Comparison of ENCODE assay signal across 12 mouse cellular contexts in the genomic region with DNA sequence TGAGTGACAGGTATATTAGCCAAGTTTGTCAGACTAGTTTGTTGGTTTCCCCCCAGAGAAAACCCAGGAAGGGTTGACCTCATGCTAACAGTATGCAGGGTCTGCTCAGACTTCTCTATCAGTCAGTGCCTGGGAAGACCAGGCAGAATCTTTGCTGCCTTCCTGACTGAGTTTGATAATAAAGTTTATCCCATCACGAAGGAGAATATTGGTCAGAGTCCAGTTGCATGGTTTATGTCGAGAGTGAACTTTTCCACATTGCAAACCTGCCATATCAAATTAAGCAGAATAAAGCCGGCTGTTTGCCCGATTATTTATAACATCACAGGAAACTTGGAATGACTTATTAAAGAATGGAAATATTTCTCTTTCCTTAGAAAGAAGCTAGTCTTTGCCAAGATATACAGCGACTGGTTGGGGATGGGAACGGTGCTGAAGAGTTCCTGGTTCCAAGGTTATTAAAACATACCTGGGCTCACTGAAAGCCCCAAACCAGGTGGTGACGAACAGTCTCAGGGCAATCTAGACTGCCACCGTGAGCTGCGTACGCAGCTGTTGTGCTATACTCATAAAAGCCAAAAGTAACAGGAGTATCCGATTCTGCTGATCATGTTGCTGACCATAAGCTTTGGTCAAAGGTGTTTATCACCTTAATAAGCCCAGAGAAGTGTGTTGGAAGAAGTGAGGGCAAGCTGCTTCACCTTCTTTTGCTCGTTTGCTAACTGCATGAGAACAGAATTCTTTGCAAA.
DNase-seq lines count a peak whose midpoint lies in the region; ATAC-seq and TF ChIP-seq lines count a peak whose summit lies in the region.
"Had no signal": no experiment of that assay in that cellular context is flagged by ENCODE, and none has a peak within 500 bp of the region (broad histone marks: within the 10 kb centered on the region; RNA-seq: fewer than 3 reads in every experiment).

No protein-coding gene starts in this region.

- ATAC-seq in intestine, embryonic 14.5 days (replicated peaks; ENCODE audit: low FRiP score, low TSS enrichment, low read depth) = peak; percentile 55; the same call in 1 of the 2 replicates
- no peak for ATAC-seq in intestine, postnatal 0 days
- ATAC-seq in stomach, embryonic 14.5 days (ENCODE audit: insufficient number of reproducible peaks, insufficient read depth, low FRiP score, low read depth) = peak; percentile 56; the same call in 1 of the 2 replicates
- ATAC-seq in stomach, postnatal 0 days (ENCODE audit: low FRiP score, low TSS enrichment) = no peak
- ATAC-seq: forebrain, embryonic 14.5 days; inflammation-experienced regulatory T-cells, adult 6 months had no signal

- H3K4me3 ChIP-seq in intestine, embryonic 14.5 days (ENCODE audit: low read depth, low read length) = no peak overlapping the region
- H3K4me3 ChIP-seq in intestine, postnatal 0 days (ENCODE audit: low read depth, low read length) = no peak overlapping the region
- no peak overlapping the region for H3K4me3 ChIP-seq in stomach, embryonic 14.5 days (ENCODE audit: low read depth, low read length)
- H3K4me3 ChIP-seq in stomach, postnatal 0 days (ENCODE audit: low read depth, low read length) = no peak overlapping the region
- H3K4me3 ChIP-seq: megakaryocyte, embryonic 14.5 days had no signal

- H3K9ac ChIP-seq in intestine, embryonic 14.5 days (ENCODE audit: low read length) = no peak overlapping the region
- no peak overlapping the region for H3K9ac ChIP-seq in intestine, postnatal 0 days (ENCODE audit: low read depth, low read length)
- H3K9ac ChIP-seq in stomach, embryonic 14.5 days (replicated peaks; ENCODE audit: low read depth, low read length) = no peak overlapping the region
- no peak overlapping the region for H3K9ac ChIP-seq in stomach, postnatal 0 days (ENCODE audit: low read length)

- H3K27ac ChIP-seq in intestine, embryonic 14.5 days (ENCODE audit: low read depth) = peak overlapping the region; percentile 47; the same call in 1 of the 2 replicates
- H3K27ac ChIP-seq in intestine, postnatal 0 days (ENCODE audit: low read depth, low read length) = no peak overlapping the region
- peak overlapping the region; percentile 74 for H3K27ac ChIP-seq in stomach, embryonic 14.5 days (ENCODE audit: low read length)
- no peak overlapping the region for H3K27ac ChIP-seq in stomach, postnatal 0 days (replicated peaks)

- TF ChIP-seq CTCF in intestine, postnatal 0 days (IDR thresholded peaks at IDR 0.05; ENCODE audit: low read depth) = no peak
- TF ChIP-seq CTCF in stomach, postnatal 0 days (IDR thresholded peaks at IDR 0.05; ENCODE audit: low read depth) = no peak

- H3K36me3 ChIP-seq in intestine, embryonic 14.5 days (ENCODE audit: control insufficient read depth, insufficient read depth, low read length) = no peaks in the 10 kb centered on the region
- H3K36me3 ChIP-seq in intestine, postnatal 0 days (ENCODE audit: control insufficient read depth, insufficient read depth) = no peaks in the 10 kb centered on the region
- H3K36me3 ChIP-seq in stomach, embryonic 14.5 days (ENCODE audit: control insufficient read depth, insufficient read depth, low read length) = no peaks in the 10 kb centered on the region
- H3K36me3 ChIP-seq in stomach, postnatal 0 days (ENCODE audit: control insufficient read depth, insufficient read depth, low read length) = no peaks in the 10 kb centered on the region

- no peaks in the 10 kb centered on the region for H3K9me3 ChIP-seq in intestine, embryonic 14.5 days (ENCODE audit: control insufficient read depth, low read length)
- H3K9me3 ChIP-seq in intestine, postnatal 0 days (ENCODE audit: control insufficient read depth) = no peaks in the 10 kb centered on the region
- H3K9me3 ChIP-seq in stomach, embryonic 14.5 days (ENCODE audit: control insufficient read depth, low read depth, low read length) = no peaks in the 10 kb centered on the region
- H3K9me3 ChIP-seq in stomach, postnatal 0 days (ENCODE audit: control insufficient read depth, low read length) = no peaks in the 10 kb centered on the region
- H3K9me3 ChIP-seq: megakaryocyte, embryonic 14.5 days had no signal

- no peaks in the 10 kb centered on the region for H3K27me3 ChIP-seq in intestine, embryonic 14.5 days (replicated peaks; ENCODE audit: control insufficient read depth, insufficient read depth, low read length)
- no peaks in the 10 kb centered on the region for H3K27me3 ChIP-seq in intestine, postnatal 0 days (replicated peaks; ENCODE audit: control insufficient read depth, insufficient read depth, low read length)
- H3K27me3 ChIP-seq in stomach, embryonic 14.5 days (ENCODE audit: control insufficient read depth, insufficient read depth, low read length) = no peaks in the 10 kb centered on the region
- no peaks in the 10 kb centered on the region for H3K27me3 ChIP-seq in stomach, postnatal 0 days (ENCODE audit: control insufficient read depth, insufficient read depth, low read length)
- H3K27me3 ChIP-seq: megakaryocyte, embryonic 14.5 days had no signal

- 0 out of 2 replicates have a peak, but pooled peaks cover 8% of the 10 kb centered on the region for H3K4me1 ChIP-seq in intestine, embryonic 14.5 days (replicated peaks; ENCODE audit: control insufficient read depth, insufficient read depth, low read length)
- no peaks in the 10 kb centered on the region for H3K4me1 ChIP-seq in intestine, postnatal 0 days (replicated peaks; ENCODE audit: control insufficient read depth, insufficient read depth, low read length)
- H3K4me1 ChIP-seq in stomach, embryonic 14.5 days (ENCODE audit: control insufficient read depth, insufficient read depth, low read length) = no peaks in the 10 kb centered on the region
- no peaks in the 10 kb centered on the region for H3K4me1 ChIP-seq in stomach, postnatal 0 days (replicated peaks; ENCODE audit: control insufficient read depth, insufficient read depth)
- H3K4me1 ChIP-seq: megakaryocyte, embryonic 14.5 days had no signal

- peak; percentile 3 for DNase-seq in adrenal gland, postnatal 10 days
- no peak for DNase-seq in adrenal gland, adult 8-10 months
- DNase-seq in intestine, embryonic 14.5 days (ENCODE audit: low spot score) = peak; percentile 51
- DNase-seq in stomach, postnatal 0 days (ENCODE audit: low spot score) = no peak
- no peak for DNase-seq in layer of hippocampus, postnatal 36 days
- no peak for DNase-seq in right cerebral cortex, postnatal 25 days
- DNase-seq: cerebellum, adult 11 months had no signal

- no peak overlapping the region for H3K4me2 ChIP-seq in intestine, embryonic 14.5 days (ENCODE audit: low read length)
- no peak overlapping the region for H3K4me2 ChIP-seq in intestine, postnatal 0 days (replicated peaks; ENCODE audit: low read depth)
- H3K4me2 ChIP-seq in stomach, embryonic 14.5 days (replicated peaks; ENCODE audit: low read depth, low read length) = no peak overlapping the region; the same call in 1 of the 2 replicates
- H3K4me2 ChIP-seq in stomach, postnatal 0 days (replicated peaks; ENCODE audit: low read depth) = no peak overlapping the region

- WGBS in intestine, embryonic 14.5 days = 50% methylated on average over 12 of the region's 12 CpGs
- WGBS in intestine, postnatal 0 days = 58% methylated on average over 12 of the region's 12 CpGs
- WGBS in stomach, embryonic 14.5 days = 45% methylated on average over 12 of the region's 12 CpGs
- WGBS in stomach, postnatal 0 days = 43% methylated on average over 12 of the region's 12 CpGs

- no peak for TF ChIP-seq EP300 in stomach, postnatal 0 days (optimal IDR thresholded peaks at IDR 0.05)

Comparison
In these comparisons a context has a peak if more than half of its experiments do, and no peak if none do; other contexts are left out.
1. DNase-seq: peak in adrenal gland, postnatal 10 days (single experiment) and intestine, embryonic 14.5 days (single experiment); none in adrenal gland, adult 8-10 months (single experiment), stomach, postnatal 0 days (single experiment), layer of hippocampus, postnatal 36 days (0 of 2) and right cerebral cortex, postnatal 25 days (single experiment).
2. ATAC-seq: peak in intestine, embryonic 14.5 days (single experiment) and stomach, embryonic 14.5 days (single experiment); none in intestine, postnatal 0 days (single experiment) and stomach, postnatal 0 days (single experiment).
3. H3K27ac ChIP-seq: peak in intestine, embryonic 14.5 days (single experiment) and stomach, embryonic 14.5 days (single experiment); none in intestine, postnatal 0 days (single experiment) and stomach, postnatal 0 days (single experiment).